17 mouse cellular contexts compared by ENCODE assay signal in the genomic region with DNA sequence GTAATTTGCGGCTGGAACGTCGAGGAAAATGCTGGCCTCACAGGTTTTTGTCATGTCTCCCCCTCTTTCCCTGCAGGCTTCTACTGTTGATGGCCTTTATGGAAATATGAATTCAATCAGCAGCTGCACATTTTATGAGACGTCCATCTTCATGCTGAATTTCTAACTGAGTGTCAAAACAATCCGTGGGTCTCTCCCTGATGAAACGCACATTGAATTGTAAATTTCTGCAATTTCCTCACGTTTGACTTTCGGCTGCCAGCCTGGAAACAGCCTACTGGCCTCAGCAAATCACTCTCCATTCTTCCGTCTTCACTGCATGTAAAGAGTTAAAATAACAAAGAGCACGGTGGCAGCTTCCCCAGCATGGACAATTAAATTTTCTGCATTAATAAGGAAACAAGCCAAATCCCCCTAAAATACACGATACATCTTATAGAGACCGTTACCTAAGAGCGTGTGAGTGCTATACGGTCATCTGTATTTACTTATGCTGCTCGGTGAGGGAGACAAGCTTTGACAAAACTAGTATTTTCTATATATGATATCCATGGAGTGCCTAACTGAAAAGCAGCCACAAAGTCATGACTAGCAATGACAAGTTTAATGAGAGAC. TPM values are rescaled to one million over a fixed set of nuclear protein-coding genes. Genes with fewer than 3 reads are reported as not detected.
A peak's percentile ranks its signal among the peaks of the same experiment; 100 is the strongest.
DNase-seq lines count a peak whose midpoint lies in the region; ATAC-seq and TF ChIP-seq lines count a peak whose summit lies in the region.
"Had no signal": no experiment of that assay in that cellular context is flagged by ENCODE, and none has a peak within 500 bp of the region (broad histone marks: within the 10 kb centered on the region; RNA-seq: fewer than 3 reads in every experiment).

No protein-coding gene starts in this region.

- no peak overlapping the region for H3K4me3 ChIP-seq in limb, embryonic 13.5 days
- no peak overlapping the region for H3K4me3 ChIP-seq in limb, embryonic 10.5 days
- H3K4me3 ChIP-seq in forebrain, embryonic 13.5 days = no peak overlapping the region
- H3K4me3 ChIP-seq in hindbrain, embryonic 14.5 days (replicated peaks; ENCODE audit: low read length) = 0 out of 2 replicates have a peak overlapping the region, but pooled peaks have one; percentile 5
- H3K4me3 ChIP-seq in midbrain, postnatal 0 days (ENCODE audit: low read depth, low read length) = peak overlapping the region; percentile 1; the same call in 1 of the 2 replicates
- H3K4me3 ChIP-seq: heart, embryonic 13.5 days had no signal

- WGBS in limb, embryonic 13.5 days = 36% methylated on average over 15 of the region's 15 CpGs
- whole genome bisulfite sequencing in limb, embryonic 10.5 days = 78% methylated on average over 15 of the region's 15 CpGs
- WGBS in forebrain, embryonic 13.5 days = 22% methylated on average over 15 of the region's 15 CpGs
- 17% methylated on average over 15 of the region's 15 CpGs for WGBS in hindbrain, embryonic 14.5 days
- WGBS in midbrain, postnatal 0 days = 18% methylated on average over 15 of the region's 15 CpGs

- no peaks in the 10 kb centered on the region for H3K27me3 ChIP-seq in limb, embryonic 13.5 days
- no peaks in the 10 kb centered on the region for H3K27me3 ChIP-seq in limb, embryonic 10.5 days (ENCODE audit: low read depth, poor library complexity, severe bottlenecking)
- H3K27me3 ChIP-seq in forebrain, embryonic 13.5 days = no peaks in the 10 kb centered on the region
- no peaks in the 10 kb centered on the region for H3K27me3 ChIP-seq in hindbrain, embryonic 14.5 days (ENCODE audit: control insufficient read depth, insufficient read depth, low read length)
- no peaks in the 10 kb centered on the region for H3K27me3 ChIP-seq in midbrain, postnatal 0 days (ENCODE audit: insufficient read depth, low read length)
- H3K27me3 ChIP-seq: heart, embryonic 13.5 days had no signal

- peak overlapping the region; percentile 25; the same call in 1 of the 2 replicates for H3K4me2 ChIP-seq in limb, embryonic 13.5 days (replicated peaks)
- peak overlapping the region; percentile 37 for H3K4me2 ChIP-seq in forebrain, embryonic 13.5 days
- peak overlapping the region; percentile 47 for H3K4me2 ChIP-seq in hindbrain, embryonic 14.5 days (replicated peaks)
- H3K4me2 ChIP-seq in midbrain, postnatal 0 days (ENCODE audit: low read depth, low read length, poor library complexity, severe bottlenecking) = peak overlapping the region; percentile 35
- H3K4me2 ChIP-seq: heart, embryonic 13.5 days had no signal

- H3K36me3 ChIP-seq in limb, embryonic 13.5 days = no peaks in the 10 kb centered on the region; the same call in 1 of the 2 replicates
- no peaks in the 10 kb centered on the region for H3K36me3 ChIP-seq in limb, embryonic 10.5 days
- no peaks in the 10 kb centered on the region for H3K36me3 ChIP-seq in forebrain, embryonic 13.5 days (ENCODE audit: poor library complexity, severe bottlenecking)
- no peaks in the 10 kb centered on the region for H3K36me3 ChIP-seq in hindbrain, embryonic 14.5 days (replicated peaks; ENCODE audit: control insufficient read depth, insufficient read depth)
- no peaks in the 10 kb centered on the region for H3K36me3 ChIP-seq in midbrain, postnatal 0 days (ENCODE audit: insufficient read depth, low read length)
- H3K36me3 ChIP-seq: heart, embryonic 13.5 days had no signal

- H3K9me3 ChIP-seq in limb, embryonic 13.5 days = no peaks in the 10 kb centered on the region
- H3K9me3 ChIP-seq in limb, embryonic 10.5 days (replicated peaks) = no peaks in the 10 kb centered on the region
- no peaks in the 10 kb centered on the region for H3K9me3 ChIP-seq in forebrain, embryonic 13.5 days (replicated peaks)
- no peaks in the 10 kb centered on the region for H3K9me3 ChIP-seq in hindbrain, embryonic 14.5 days (ENCODE audit: control insufficient read depth, low read length)
- no peaks in the 10 kb centered on the region for H3K9me3 ChIP-seq in midbrain, postnatal 0 days (ENCODE audit: low read length)
- H3K9me3 ChIP-seq: heart, embryonic 13.5 days had no signal

- no peak for DNase-seq in limb, embryonic 10.5 days (ENCODE audit: low spot score)
- peak; percentile 37 for DNase-seq in hindbrain, embryonic 14.5 days (ENCODE audit: low spot score)
- DNase-seq in midbrain, postnatal 0 days (ENCODE audit: low spot score) = peak; percentile 10
- DNase-seq in liver = no peak
- no peak for DNase-seq in adrenal gland, adult 8-10 months
- DNase-seq in left cerebral cortex, postnatal 14 days (ENCODE audit: low spot score in 2 of 2) = no peak
- DNase-seq: cerebellum, postnatal 14 days; gastrocnemius, postnatal 36 days; kidney, adult 2 months; lung, adult 2 months; right cerebral cortex, postnatal 4 days; thymus, adult 18-20 months had no signal

- TF ChIP-seq CTCF in midbrain, postnatal 0 days (IDR thresholded peaks at IDR 0.05) = no peak

- H3K27ac ChIP-seq in limb, embryonic 13.5 days = no peak overlapping the region
- no peak overlapping the region for H3K27ac ChIP-seq in limb, embryonic 10.5 days
- H3K27ac ChIP-seq in forebrain, embryonic 13.5 days = peak overlapping the region; percentile 6
- H3K27ac ChIP-seq in hindbrain, embryonic 14.5 days = peak overlapping the region; percentile 52; the same call in 1 of the 2 replicates
- H3K27ac ChIP-seq in midbrain, postnatal 0 days (ENCODE audit: low read depth, low read length) = no peak overlapping the region
- H3K27ac ChIP-seq: heart, embryonic 13.5 days; macrophage had no signal

- intact Hi-C loops in left cerebral cortex, postnatal 14 days (cut with DNase I) = loop anchor here (10.0 kb wide), 1 partner anchor 148 kb away; no protein-coding TSS in a partner anchor

- H3K4me1 ChIP-seq in limb, embryonic 13.5 days = peaks cover 11% of the 10 kb centered on the region
- peaks cover 7% of the 10 kb centered on the region; the same call in 1 of the 2 replicates for H3K4me1 ChIP-seq in limb, embryonic 10.5 days
- H3K4me1 ChIP-seq in forebrain, embryonic 13.5 days = peaks cover 16% of the 10 kb centered on the region
- peaks cover 11% of the 10 kb centered on the region for H3K4me1 ChIP-seq in hindbrain, embryonic 14.5 days (replicated peaks; ENCODE audit: control insufficient read depth, insufficient read depth, low read length)
- no peaks in the 10 kb centered on the region for H3K4me1 ChIP-seq in midbrain, postnatal 0 days (ENCODE audit: insufficient read depth, low read length)

- no peak for ATAC-seq in limb, embryonic 13.5 days (ENCODE audit: low FRiP score, low read depth)
- ATAC-seq in forebrain, embryonic 13.5 days = peak; percentile 31; the same call in 1 of the 2 replicates
- no peak; the same call in 1 of the 2 replicates for ATAC-seq in hindbrain, embryonic 14.5 days (ENCODE audit: low FRiP score)
- no peak for ATAC-seq in midbrain, postnatal 0 days (ENCODE audit: low FRiP score)
- ATAC-seq: activated CD4-positive, CD25-positive, alpha-beta regulatory T cell, adult 4 months had no signal

- no peak overlapping the region for H3K9ac ChIP-seq in limb, embryonic 13.5 days
- 0 out of 2 replicates have a peak overlapping the region, but pooled peaks have one; percentile 13 for H3K9ac ChIP-seq in forebrain, embryonic 13.5 days
- H3K9ac ChIP-seq in hindbrain, embryonic 14.5 days = peak overlapping the region; percentile 51
- H3K9ac ChIP-seq in midbrain, postnatal 0 days (replicated peaks; ENCODE audit: low read length, poor library complexity, severe bottlenecking) = no peak overlapping the region
- H3K9ac ChIP-seq: heart, embryonic 13.5 days had no signal

RNA-seq across cellular contexts. Expression of gene Ndufaf2, which starts 35.2 kb away (rescaled TPM):
- polyA plus RNA-seq in limb, embryonic 13.5 days (2015; fragmentation: Nextera tagmentation; extraction: Ambion mirVana) = 85.7 and 88.5 TPM in 2 replicates
- 89.8 and 111 TPM in 2 replicates for polyA plus RNA-seq in limb, embryonic 10.5 days (2016; fragmentation: Nextera tagmentation; extraction: Ambion mirVana)
- polyA plus RNA-seq in forebrain, embryonic 13.5 days (2015; fragmentation: Nextera tagmentation; extraction: Ambion mirVana) = 85.9 and 88.7 TPM in 2 replicates
- polyA plus RNA-seq in hindbrain, embryonic 14.5 days (2014; fragmentation: Nextera tagmentation; extraction: Ambion mirVana) = 68.5 and 70.5 TPM in 2 replicates
- 7.1 and 14.8 TPM in 2 replicates for total RNA-seq in midbrain, postnatal 0 days (2014; rRNA removed)
- 72.0 and 74.4 TPM in 2 replicates for polyA plus RNA-seq in midbrain, postnatal 0 days (2015; fragmentation: Nextera tagmentation; extraction: Ambion mirVana)
- 10 to 100 TPM; 13.9 to 27.0 (median 20.9) TPM for total RNA-seq in adrenal gland, adult 8-10 months (2022)
- total RNA-seq in left cerebral cortex, postnatal 14 days (2021) = 10 to 100 TPM; 20.3 to 22.0 TPM

RNA-seq across cellular contexts. Expression of gene Ercc8, which starts 35.3 kb away (rescaled TPM):
- 21.2 and 22.4 TPM in 2 replicates for polyA plus RNA-seq in limb, embryonic 13.5 days (2015; fragmentation: Nextera tagmentation; extraction: Ambion mirVana)
- 27.3 and 29.6 TPM in 2 replicates for polyA plus RNA-seq in limb, embryonic 10.5 days (2016; fragmentation: Nextera tagmentation; extraction: Ambion mirVana)
- polyA plus RNA-seq in forebrain, embryonic 13.5 days (2015; fragmentation: Nextera tagmentation; extraction: Ambion mirVana) = 25.6 and 27.8 TPM in 2 replicates
- 30.8 and 31.5 TPM in 2 replicates for polyA plus RNA-seq in hindbrain, embryonic 14.5 days (2014; fragmentation: Nextera tagmentation; extraction: Ambion mirVana)
- total RNA-seq in midbrain, postnatal 0 days (2014; rRNA removed) = 33.8 and 36.6 TPM in 2 replicates
- polyA plus RNA-seq in midbrain, postnatal 0 days (2015; fragmentation: Nextera tagmentation; extraction: Ambion mirVana) = 33.2 and 33.5 TPM in 2 replicates
- 10 to 100 TPM in 3 of 4 experiments, 1 to 10 TPM in 1; 6.9 to 12.0 (median 11.3) TPM for total RNA-seq in adrenal gland, adult 8-10 months (2022)
- total RNA-seq in left cerebral cortex, postnatal 14 days (2021) = 10 to 100 TPM; 19.9 to 24.0 TPM

Comparison
In these comparisons a context has a peak if more than half of its experiments do, and no peak if none do; other contexts are left out.
1. H3K27ac ChIP-seq: peak in forebrain, embryonic 13.5 days (single experiment) and hindbrain, embryonic 14.5 days (single experiment); none in limb, embryonic 13.5 days (single experiment), limb, embryonic 10.5 days (single experiment) and midbrain, postnatal 0 days (single experiment).
2. H3K4me3 ChIP-seq: peak in hindbrain, embryonic 14.5 days (single experiment) and midbrain, postnatal 0 days (single experiment); none in limb, embryonic 13.5 days (single experiment), limb, embryonic 10.5 days (single experiment) and forebrain, embryonic 13.5 days (single experiment).
3. H3K9ac ChIP-seq: peak in forebrain, embryonic 13.5 days (single experiment) and hindbrain, embryonic 14.5 days (single experiment); none in limb, embryonic 13.5 days (single experiment) and midbrain, postnatal 0 days (single experiment).
4. DNase-seq: peak in hindbrain, embryonic 14.5 days (single experiment) and midbrain, postnatal 0 days (single experiment); none in limb, embryonic 10.5 days (single experiment), liver (single experiment), adrenal gland, adult 8-10 months (single experiment) and left cerebral cortex, postnatal 14 days (0 of 2).
5. Peak in every context shown above with its lines, with median percentiles within 50 percentile points of each other: H3K4me2 ChIP-seq.